Mouse (Mus musculus) cerebellum, adult 2 months (tissue): ENCODE results near the gene Reg3b.

Experiments used
- CTCF ChIP-seq: fragments of 200-500 bp; IDR thresholded peaks from 2 replicates; pipeline ENCODE4 v1.5.1; 2011; ENCODE audit warnings: low read depth, mild to moderate bottlenecking, control low read depth, low read length, moderate library complexity, borderline replicate concordance; ENCODE audit not compliant: insufficient read depth
- POLR2A ChIP-seq: fragments of 200-500 bp; IDR thresholded peaks from 2 replicates; pipeline ENCODE4 v1.6.1; 2011; ENCODE audit warnings: low read length, control low read depth, borderline replicate concordance; ENCODE audit not compliant: insufficient read depth

- no peak for TF ChIP-seq CTCF
- TF ChIP-seq POLR2A = no peak
Observed at GRCm38 (mm10) chr6:78341689-78342088, 28.8 kb upstream of the Reg3b start.
